Mouse (Mus musculus) megakaryocyte, embryonic 14.5 days (primary cell): ENCODE data around the gene Zbtb9.

Experiments
- FLI1 ChIP-seq: IDR thresholded peaks from 2 replicates; pipeline ENCODE4 v1.6.1; 2012; ENCODE audit warnings: low read length, inconsistent platforms, mixed read lengths
- GATA1 ChIP-seq: IDR thresholded peaks from 3 replicates; pipeline ENCODE4 v1.6.1; 2012; ENCODE audit warnings: mixed read lengths, low read length, inconsistent platforms, borderline replicate concordance

DNA sequence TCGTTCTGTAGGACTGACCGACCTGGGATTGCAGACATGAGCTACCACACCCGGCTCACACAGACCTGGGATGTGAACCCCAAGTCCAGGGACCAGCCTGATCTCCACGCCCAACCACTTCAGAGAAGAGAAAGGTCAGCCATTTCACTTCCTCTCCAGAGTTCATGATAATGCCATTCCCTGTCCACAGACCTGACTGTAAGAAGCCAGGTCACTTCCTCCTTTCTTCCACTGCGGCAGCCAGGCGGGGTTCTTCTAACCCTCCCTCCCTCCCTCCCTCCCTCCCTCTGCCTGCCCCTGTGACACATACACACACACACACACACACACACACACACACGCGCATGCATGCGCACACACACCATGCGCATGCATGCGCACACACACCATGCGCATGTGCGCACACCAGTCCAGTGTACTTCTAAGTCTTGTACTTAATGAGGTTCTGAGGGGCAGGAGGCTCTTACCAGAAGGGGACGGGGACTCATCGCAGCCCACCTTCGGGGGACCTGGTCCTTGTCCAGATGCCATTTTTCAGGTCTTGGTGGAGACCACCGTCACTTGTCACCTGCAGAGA is 52.4 kb downstream of the Zbtb9 start:
- TF ChIP-seq FLI1 (no peak), GATA1 (no peak)
